Mouse (Mus musculus): ENCODE measurements around the gene Taco1.

- TF ChIP-seq CTCF (conservative IDR thresholded peaks at IDR 0.05; ENCODE audit: insufficient read depth, insufficient read length, low read depth, low read length) (no peak), POLR2A (IDR thresholded peaks at IDR 0.05; ENCODE audit: low read depth, low read length) (no peak)
Measured at GRCm38 (mm10) chr11:106016440-106016839, 49.4 kb upstream of the Taco1 start.
